Mouse (Mus musculus): ENCODE data around the gene Fa2h. TPM values are rescaled to one million over a fixed set of nuclear protein-coding genes. Genes with fewer than 3 reads are reported as not detected.

Gene Fa2h
- 0.27 and 0.60 TPM in 2 replicates for polyA plus RNA-seq (2012; rRNA removed)

GRCm38 (mm10) chr8:111393391-111394363 lies at the start of gene Fa2h:
Fa2h (minus strand) TSS chr8:111393824.

DNA sequence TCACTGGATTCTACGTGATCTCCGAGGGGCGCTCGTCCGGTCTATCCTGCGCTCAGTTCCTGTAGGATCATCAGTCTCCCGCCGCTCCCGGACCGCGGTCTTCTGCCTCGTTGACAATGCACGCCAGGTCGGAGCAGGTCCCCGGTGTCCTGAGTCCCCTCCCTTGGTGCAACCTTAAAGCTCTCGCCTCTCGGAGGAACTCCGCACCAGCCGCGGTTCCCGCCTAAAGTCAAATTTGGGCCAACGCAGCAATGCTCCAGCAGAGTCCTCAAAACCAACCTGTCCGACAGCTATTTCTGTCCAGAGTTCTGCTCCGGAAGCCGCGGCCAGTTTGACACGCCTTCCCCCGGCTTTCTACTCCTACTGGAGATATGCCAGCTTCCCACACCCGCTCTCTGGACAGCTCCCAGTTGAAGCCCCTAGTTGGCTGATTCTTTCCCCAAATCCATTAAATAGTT lies 55.7 kb downstream of the Fa2h start, which contains the start of gene Mlkl:
Gene Mlkl (minus strand): TSS at position 288 of the 458 bp plus-strand sequence.

GRCm38 (mm10) chr8:111299821-111300568 lies 93.6 kb downstream of the Fa2h start, which contains the start of gene Rfwd3:
Rfwd3 (minus strand) TSS chr8:111300222.

Other genes starting within 250 kb of the Fa2h start
- 49.6 and 51.0 TPM in 2 replicates for gene Glg1, start 134.6 kb downstream of the Fa2h start, polyA plus RNA-seq (2012; rRNA removed)
- 15.1 and 17.4 TPM in 2 replicates for gene Rfwd3, start 93.6 kb downstream of the Fa2h start, polyA plus RNA-seq (2012; rRNA removed)
- 0.59 and 0.71 TPM in 2 replicates for gene Mlkl, start 55.6 kb downstream of the Fa2h start, polyA plus RNA-seq (2012; rRNA removed)
- gene Wdr59, start 128.3 kb upstream of the Fa2h start, polyA plus RNA-seq (2012; rRNA removed) = 17.9 and 18.6 TPM in 2 replicates
- gene Znrf1, start 142.3 kb upstream of the Fa2h start, polyA plus RNA-seq (2012; rRNA removed) = 237 and 250 TPM in 2 replicates
- 1.8 and 2.4 TPM in 2 replicates for gene Ldhd, start 236.6 kb upstream of the Fa2h start, polyA plus RNA-seq (2012; rRNA removed)
- 28.9 and 29.4 TPM in 2 replicates for gene Zfp1, start 249.6 kb upstream of the Fa2h start, polyA plus RNA-seq (2012; rRNA removed)